Mouse (Mus musculus) erythroblast, embryonic 14.5 days (primary cell): ENCODE data around the gene Evi5.

Experiments
- GATA1 ChIP-seq: IDR thresholded peaks from 2 replicates; pipeline ENCODE4 v1.6.1; 2012; ENCODE audit warnings: low read length, inconsistent platforms, mixed read lengths
- TAL1 ChIP-seq: IDR thresholded peaks from 3 replicates; pipeline ENCODE4 v1.6.1; 2012; ENCODE audit warnings: low read length, inconsistent platforms, mixed read lengths

DNA sequence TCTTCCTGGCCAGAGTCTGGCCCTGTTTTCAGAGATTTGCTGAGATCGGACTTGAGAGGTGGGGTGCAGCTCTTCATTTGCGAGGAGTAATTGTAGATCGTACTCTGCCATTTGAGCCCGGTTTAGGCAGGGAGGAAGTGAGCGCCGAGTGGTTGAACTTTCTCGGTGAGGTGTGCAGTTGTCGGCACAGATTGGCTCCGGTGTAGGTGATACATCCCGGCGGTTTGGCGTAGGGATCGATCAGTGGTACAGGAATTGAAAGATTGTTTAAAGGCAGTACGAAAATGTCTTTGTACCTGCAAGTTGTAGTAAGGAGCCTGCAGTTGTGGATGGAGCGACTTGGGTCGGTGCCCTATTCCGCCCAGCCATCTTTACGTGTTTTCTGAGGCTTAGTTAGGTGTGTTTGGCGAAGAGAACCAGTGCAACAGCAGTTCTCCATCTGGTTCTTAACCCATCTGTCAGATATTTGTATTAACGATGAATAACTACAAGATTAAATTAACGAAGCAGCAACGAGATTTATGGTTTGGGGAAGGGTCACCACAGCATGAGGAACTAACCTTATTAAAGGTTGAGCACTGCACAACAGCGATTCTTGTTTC, 26.2 kb upstream of the Evi5 start:
- no peak for TF ChIP-seq GATA1
- TF ChIP-seq TAL1: no peak
